Mouse (Mus musculus): ENCODE results near the gene Tmsb15l. TPM values are rescaled to one million over a fixed set of nuclear protein-coding genes. Genes with fewer than 3 reads are reported as not detected.
"Not testable (repeated sequence)": the region's sequence is repeated elsewhere in the genome, so short reads cannot be mapped to it uniquely, and the experiment has no call there.

Gene Tmsb15l
- 1 to 10 TPM in 1 of 2 experiments, under 1 TPM in 1; 0.52 to 2.4 TPM for total RNA-seq (2021)
- 0.23 and 0.65 TPM in 2 replicates for polyA plus RNA-seq (2012; rRNA removed)
- long read RNA-seq, partial matches to known transcripts: 1 of 3 reads
- long read RNA-seq, other reads (novel, unspliced or antisense): 0 of 3 reads

DNA sequence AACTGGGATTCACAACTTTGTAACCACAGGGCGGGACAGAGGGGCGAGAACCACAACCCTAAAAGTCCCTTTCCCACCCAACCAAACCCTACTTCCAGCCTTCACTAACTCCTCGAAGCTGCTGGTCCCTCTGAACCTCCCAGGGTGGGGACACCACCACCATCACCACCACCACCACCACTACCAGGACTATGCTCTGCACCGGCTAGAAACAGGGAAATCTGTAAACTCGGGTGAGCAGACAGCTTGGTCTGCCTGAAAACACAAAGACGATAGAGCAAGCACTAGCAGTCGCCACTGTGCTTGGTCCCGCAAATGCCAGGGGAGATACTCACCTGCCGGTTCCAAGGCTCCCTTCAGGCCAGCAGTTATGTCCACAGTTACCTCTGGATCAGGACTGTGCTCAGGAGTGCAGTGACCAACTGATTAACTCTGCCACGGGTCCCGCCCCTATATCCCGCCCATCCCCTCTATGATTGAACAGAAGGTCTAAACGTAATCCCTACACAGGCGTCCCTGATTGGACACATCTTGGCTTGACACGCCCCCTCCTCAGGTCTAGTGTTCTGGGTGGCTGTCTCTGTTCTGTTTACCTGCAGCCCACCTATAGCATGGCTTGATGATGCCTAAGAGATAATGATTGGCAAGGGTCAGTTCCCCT is at the start of gene Tmsb15l, which contains the start of gene Tmsb15b1:
TSS of gene Tmsb15l (minus strand) at position 446 of the 661 bp plus-strand sequence.
TSS of gene Tmsb15b1 (minus strand) at position 451 of the 661 bp plus-strand sequence.
- DNase-seq: peak; percentile 42

DNA sequence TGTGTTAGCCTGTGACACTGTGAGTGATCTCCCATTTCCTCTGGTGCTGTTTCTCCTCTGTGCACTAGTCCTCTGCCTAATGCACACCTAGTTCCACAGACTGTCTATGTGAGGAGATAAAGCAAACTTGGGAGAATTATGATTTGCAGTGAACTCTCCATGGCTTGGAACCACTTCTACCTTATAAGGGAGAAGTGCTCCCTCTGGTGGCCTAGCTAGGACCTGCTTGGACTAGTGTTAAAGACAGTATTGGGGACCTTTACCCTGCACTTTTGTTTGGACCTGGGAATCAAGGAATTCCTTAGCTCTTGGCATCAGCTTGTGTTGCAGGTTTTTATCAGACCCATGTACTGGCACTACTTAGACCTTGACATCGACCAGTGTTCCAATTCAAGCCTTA is 42.6 kb upstream of the Tmsb15l start:
- peak; percentile 46 for DNase-seq

DNA sequence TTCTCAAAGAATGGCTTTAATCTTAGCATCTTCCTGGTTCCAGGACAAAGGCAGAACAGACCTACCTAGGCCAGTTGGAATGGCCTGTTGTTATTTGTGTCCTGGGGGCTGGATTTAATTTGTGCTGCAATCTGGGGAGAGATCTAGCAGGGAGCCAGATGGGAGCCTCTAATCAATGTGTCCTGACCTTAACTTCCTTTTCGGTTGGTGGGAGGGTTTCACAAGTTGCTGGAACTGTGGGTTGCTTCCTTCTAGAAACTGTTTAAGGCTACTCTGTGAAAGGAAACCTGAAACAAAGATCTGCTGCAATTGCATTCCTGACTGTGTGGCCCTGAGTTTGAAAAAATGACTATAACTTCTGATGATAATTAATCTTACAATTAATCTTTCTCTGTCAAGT is 41.0 kb upstream of the Tmsb15l start:
- no peak for DNase-seq

DNA sequence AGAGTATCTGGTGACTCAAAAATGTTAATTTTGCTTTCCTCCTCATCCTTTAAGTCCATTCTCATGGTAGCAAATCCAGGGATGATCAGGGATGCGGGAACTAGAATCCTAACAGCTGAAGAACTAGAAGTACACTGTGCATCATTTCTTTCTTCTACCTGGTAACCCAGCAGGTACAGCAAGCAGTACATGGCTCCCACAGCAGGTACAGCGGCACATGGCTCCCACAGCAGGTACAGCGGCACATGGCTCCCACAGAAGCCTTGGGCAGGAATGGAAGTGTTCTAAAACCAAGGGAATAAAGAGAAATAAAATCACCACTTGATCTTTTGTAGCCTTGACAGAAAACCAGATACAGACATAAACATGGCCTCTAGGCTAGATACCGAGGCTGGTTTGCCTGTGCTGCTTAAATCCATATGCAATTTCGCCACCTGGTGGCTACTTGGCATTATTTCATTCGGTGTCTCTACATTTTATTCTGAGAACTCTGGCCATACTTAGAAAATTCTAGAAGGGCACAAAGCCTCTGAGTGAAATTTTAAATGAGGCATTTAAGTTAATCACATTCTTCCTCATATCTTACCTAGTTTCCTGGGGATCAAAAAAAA is 38.5 kb upstream of the Tmsb15l start:
- DNase-seq: peak; percentile 20

DNA sequence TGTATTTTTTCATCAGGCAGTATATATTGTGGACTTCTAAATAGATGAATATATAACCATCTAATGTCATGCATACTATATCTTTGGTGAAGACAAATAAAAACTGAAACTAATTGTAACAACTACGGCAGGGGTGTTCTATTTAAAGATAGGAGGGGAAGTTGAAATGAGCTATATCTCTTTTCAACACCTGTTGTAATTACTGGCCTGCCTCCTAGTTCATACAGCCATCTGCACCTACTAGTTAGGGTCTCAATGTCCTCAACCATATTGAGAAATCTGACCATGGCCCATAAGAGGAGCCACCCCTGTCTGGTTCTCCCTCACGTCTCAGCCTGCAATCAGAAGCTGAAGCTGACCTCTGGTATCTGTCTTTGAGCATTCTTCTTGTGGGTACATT is 19.6 kb upstream of the Tmsb15l start:
- no peak for DNase-seq

DNA sequence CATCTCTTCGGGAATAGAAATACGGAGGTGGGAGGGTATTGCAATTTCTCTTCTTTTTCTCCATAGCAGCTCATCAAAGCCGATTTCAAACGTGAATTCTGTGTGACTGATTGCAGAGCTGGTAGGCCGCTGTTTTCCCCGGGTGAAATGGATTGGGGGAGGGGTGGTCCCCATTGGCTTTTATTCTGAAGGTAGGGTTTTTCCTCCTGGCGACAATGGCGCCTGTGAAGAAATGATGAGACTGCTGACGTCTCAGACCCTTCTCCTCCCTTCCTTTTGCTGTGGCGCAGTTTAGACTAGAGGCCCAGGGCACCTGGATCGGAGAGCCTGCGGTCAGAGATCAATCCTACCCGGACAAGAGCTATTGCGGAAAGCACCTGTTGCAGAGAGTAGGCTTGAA is 17.0 kb upstream of the Tmsb15l start:
- no peak for DNase-seq

DNA sequence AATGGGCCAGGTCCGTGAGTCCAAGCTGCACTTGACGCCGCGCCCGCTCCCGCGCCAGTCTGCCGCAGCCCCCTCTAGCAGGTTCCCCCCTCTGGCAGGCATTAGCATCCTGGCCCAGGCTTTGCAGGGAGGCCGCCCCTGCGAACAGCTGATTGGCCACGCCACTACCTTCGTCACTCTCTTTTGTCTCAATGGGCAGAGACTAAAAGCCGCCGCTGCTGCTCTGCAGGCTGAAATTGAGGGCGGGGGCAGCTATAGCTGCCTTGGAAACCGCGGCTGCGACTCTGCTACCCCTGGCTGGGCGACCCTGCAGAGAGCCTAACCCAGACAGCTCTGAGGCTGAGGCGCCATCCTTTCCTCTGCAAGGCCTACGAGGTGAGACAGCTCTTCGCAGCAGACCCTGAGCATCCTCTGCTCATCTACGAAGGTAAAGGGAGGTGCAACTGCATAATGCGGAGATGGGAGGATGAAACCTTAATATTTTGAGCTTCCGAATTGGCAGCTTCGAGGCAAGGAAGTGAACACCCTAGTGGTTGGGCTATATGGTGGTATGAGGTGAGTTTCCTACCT is 16.4 kb upstream of the Tmsb15l start, which contains the start of gene Zcchc18:
TSS of gene Zcchc18 (plus strand) at position 178 of the 570 bp plus-strand sequence.
- peak; percentile 56 for DNase-seq

DNA sequence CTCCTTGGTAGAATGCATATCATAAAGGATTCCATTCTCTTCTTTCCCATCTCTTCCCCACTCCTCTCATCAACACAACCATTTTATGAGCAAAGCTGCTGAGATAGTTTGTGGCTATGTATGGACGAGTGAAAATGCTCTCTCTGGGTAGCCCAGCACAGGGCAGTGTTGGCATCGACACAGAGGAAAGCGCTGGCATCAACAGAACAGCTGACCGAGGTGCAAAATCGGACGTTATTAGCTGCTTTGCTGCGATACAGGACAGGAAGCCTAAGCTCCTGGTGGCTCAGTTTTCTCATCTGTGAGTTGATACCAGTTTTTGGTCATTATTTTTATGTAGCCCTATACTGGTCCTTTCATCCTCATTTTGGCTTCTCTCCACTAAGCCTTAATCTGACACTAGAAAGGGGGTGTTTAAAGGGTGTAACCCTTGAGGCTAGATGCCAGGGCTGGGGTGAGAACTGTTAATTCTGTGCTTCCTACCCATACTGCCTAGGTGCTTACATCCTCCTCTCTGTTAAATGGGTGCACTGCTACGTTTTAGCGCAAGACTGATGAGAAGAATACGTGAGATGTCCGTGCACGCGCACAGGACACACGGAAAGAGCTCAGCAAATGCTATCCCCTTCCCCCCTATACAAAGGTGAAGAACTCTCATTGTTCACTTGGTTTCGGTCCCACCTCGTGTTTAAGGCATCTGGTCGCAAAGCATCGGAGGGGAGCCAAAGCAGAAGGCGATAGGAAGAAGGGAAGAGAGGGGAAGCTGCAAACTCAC is 15.7 kb upstream of the Tmsb15l start:
- DNase-seq: no peak

DNA sequence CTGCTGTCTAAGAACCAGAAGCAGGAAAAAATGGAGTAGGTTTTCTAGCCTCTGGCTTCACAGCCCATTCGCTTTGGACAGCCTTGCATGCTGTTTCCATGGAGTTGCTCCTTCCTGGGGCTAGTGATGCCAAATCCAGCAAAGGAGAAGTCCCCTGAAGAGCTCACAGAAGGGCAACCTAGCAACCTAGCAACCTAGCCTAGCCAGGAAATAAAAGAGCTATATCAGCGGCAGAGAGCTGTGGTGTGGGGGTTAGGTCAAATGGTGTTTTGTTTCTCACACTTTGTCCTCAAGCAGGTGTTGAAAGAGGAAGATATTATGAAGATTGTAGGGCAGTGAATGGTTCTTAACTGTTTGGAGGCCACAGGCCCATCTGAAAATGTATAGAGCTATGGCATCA is 14.6 kb upstream of the Tmsb15l start:
- DNase-seq: no peak

DNA sequence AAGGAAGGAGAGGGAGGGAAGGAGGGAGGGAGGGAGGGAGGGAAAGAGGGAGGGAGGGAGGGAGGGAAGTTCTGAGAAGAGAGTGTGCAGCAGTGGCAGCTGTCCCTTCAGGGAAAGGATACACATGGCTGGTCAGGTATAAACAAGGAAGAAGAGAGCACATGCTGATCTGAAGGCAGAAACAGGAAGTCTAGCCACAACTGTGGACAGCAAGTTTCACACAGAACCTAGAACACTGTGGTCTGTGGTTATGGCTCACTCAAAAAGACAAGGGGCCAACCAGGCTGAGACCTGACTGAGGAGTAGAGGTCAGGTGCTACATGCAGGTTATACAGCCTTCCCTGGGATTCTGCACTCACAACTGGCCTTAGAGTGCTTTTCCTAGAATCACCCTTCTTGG is 9.4 kb upstream of the Tmsb15l start:
- DNase-seq: no peak

DNA sequence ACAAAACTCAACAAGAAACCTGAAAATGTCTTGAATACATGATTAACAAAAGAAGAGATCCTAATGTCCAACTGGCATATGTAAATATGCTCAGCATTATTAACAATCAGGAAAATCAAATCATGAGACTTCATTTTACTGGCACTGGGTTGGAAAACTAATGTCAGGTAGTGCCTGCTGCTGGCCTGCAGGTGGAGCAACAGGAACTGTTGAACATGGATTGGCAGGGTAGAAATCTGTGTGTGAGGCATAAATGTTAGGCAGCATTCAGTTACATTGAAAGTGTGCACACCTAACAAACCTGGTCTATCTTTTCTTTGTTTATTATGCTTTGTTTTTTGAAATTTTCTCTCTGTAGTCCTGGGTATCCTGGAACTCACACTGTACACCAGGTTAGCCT is 1.9 kb upstream of the Tmsb15l start:
- no peak for DNase-seq

DNA sequence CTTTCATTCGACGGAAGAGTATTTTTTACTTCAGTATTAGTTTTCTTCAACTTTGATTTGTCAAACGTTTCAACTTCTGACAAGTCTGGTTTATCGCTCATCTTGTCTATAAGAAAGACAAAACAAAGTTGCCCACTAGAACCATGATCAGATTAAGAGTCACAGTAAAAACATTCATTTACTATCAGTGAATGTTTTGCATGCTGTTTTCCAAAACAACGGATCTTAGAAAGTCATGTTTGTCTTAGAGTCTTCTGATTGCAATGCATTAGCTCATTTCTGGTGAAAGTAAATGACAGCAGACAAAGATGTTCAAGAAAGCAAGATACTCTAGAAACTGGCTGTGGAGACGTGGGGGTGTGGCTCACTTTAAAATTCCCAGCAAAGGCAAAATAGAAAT is 1.3 kb downstream of the Tmsb15l start, which contains the start of gene Tmsb15b2:
TSS of gene Tmsb15b2 (minus strand) at position 101 of the 400 bp plus-strand sequence.
- not testable (repeated sequence) for DNase-seq

DNA sequence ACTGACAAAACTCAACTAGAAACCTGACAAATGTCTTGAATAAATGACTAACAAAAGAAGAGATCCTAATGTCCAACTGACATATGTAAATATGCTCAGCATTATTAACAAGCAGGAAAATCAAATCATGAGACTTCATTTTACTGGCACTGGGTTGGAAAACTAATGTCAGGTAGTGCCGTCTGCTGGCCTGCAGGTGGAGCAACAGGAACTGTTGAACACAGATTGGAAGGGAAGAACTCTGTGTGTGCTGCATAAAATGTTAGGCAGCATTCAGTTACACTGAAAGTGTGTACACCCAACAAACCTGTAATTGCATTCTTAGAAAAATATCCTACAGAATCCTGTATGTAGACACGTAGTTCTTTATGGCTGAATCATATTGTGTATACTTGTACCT is 17.0 kb downstream of the Tmsb15l start:
- no peak for DNase-seq

DNA sequence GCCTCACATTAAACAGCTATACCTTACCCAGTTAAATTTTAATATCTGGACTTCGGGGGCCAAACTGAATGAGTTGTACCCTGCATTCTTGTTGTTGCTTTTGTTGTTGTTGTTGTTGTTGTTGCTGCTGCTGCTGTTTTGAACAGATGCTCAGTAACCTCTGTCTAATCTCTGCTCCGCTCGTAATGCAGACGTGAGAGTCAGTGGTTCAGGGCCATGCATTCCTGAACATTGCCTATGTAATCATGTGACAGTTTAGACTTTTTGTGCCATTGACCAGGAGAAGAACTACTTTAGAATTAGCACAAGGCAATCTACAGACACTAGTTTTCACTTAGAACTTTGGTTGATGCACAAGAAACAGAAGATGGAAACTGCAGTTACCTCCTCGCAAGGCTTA is 18.4 kb downstream of the Tmsb15l start:
- not testable (repeated sequence) for DNase-seq

DNA sequence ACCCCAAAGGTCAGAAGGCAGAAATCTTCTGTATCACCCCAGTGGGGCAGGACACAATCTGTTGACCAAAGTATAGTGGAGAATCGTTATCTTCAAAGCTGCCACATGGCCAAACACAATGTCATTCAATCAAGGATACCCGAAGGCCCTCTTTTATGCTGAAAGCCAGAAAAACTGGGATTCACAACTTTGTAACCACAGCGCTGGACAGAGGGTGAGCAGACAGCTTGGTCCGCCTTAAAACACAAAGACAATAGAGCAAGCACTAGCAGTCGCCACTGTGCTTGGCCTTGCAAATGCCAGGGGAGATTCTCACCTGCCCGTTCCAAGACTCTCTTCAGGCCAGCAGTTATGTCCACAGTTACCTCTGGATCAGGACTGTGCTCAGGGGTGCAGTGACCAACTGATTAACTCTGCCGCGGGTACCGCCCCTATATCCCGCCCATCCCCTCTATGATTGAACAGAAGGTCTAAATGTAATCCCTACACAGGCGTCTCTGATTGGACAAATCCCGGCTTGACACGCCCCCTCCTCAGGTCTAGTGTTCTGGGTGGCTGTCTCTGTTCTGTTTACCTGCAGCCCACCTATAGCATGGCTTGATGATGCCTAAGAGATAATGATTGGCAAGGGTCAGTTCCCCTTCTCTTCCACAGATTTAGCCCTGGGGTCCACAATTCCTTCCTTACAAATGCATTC is 18.9 kb downstream of the Tmsb15l start:
- DNase-seq: peak; percentile 63

DNA sequence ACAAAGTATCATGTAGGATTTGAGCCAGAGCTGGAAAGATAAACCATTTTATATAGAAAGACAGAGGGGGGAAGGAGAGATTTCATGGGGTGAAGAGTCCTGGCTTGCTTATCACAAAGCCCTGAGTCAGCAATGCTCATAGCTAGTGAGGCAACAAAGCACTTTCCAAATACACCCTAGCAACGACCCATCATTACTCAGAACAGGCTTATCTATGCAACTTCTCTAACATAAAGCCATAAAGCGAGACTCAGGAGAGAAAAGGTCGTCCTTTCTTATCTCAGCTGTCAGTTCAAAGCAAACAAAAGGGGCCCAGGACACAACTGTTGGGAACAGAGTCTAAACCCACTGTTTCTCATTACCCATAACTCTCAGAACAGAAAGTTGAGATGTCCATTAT is 38.7 kb downstream of the Tmsb15l start:
- DNase-seq: no peak

DNA sequence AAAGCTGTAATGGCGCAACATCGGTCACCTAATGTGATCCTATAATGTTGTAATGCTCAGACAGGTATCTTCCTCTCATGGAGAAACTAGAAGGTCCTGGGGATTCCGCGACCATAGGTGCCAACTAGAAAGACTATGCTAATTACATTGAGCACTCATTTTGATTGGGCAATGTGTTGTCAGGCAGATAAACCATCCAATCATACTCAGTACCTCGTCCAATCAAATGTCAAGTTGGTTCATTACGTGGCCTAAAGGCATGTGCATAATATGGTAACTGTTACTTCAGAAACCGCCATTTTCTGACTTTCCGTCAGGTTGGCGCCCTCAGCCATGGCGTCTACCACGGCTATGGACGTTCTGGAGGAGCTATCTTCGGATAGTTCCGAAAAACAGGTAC is 49.6 kb downstream of the Tmsb15l start, which contains the start of gene H2bfm:
TSS of gene H2bfm (plus strand) at position 295 of the 400 bp plus-strand sequence.
- DNase-seq: no peak

DNA sequence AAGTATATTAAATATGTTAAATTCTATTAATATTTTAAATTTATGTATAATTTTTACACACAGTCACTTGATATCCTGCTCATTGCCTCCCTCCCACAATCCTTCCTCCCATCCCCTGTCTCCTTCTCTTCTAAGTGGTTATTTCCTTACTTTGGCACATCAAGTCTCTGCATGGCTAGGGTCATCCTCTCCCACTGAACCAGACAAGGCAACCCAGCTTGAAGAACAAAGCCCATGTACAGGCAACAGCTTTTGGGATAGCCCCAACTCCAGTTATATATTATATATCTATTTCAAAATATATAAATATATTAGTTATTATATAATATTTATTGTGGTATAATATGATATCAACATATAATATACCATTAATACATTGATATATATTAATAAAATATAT is 50.8 kb downstream of the Tmsb15l start:
- no peak for DNase-seq

Data from adrenal gland, adult 2 months (tissue).